Mouse (Mus musculus): ENCODE data around the gene Socs5.

Gene Socs5

GRCm38 (mm10) chr17:87108507-87109292 is 1.2 kb downstream of the Socs5 start:
- no peak for DNase-seq (ENCODE audit: low spot score in 2 of 2)

GRCm38 (mm10) chr17:87109504-87109903 is 2.0 kb downstream of the Socs5 start:
- no peak for DNase-seq (ENCODE audit: low spot score in 2 of 2)

DNA sequence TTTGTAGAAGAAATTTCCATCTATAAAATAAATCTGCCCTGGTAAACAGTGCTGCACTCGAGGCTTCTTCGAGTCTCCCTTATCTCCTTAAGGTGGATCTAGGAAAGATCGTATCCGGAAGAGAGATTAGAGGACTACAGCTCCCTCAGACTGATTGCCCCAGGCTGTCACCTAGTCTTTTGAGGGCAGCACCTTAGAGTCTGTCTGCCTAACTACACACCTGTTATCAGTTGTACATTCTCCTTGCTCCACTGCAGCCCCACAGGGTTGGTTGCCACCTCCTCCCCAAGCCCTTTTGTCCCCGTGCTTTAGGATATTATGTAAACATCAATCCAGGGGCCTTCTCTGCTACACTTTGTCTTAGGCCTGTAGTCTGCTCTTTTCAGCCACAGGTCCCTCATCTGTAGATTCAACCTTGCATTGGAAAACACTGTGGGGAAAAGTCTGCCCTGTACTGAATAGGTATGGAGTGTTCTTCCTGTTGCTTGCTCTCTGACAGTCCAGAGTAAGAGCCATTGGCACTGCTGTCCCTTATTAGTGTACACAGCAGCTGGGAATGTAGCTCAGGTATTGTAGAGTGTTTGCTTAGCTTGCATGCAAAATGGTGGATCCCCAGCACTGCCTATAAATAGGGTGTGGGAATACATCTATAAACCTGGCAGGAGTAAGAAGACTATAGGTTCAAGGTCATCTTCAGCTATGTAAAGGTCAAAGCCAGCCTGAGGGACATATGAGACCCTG is 5.5 kb downstream of the Socs5 start:
- no peak for DNase-seq (ENCODE audit: low spot score in 2 of 2)

DNA sequence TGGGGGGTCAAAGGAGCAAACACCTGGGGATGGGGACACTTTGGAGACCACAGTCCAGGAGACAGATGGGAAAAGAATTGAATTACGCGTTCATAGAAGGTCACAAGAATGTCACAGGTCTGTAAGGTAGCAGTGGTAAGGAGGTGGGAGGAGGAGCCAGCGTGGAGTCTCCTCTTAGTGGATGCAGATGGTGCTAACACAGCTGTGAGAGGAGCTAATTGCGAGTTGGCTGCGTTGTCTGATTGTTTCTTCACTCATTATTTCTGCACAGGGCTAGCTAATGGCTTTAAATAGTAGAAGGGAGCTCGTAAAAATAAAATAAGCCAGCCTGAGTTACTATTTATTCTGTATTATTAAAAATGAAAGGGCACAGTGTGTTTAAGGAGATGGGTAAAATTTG is 8.1 kb downstream of the Socs5 start:
- DNase-seq (ENCODE audit: low spot score in 2 of 2), result no peak

- no peak for DNase-seq (ENCODE audit: low spot score in 2 of 2)
Observed at GRCm38 (mm10) chr17:87118966-87119526, 11.6 kb downstream of the Socs5 start.

DNA sequence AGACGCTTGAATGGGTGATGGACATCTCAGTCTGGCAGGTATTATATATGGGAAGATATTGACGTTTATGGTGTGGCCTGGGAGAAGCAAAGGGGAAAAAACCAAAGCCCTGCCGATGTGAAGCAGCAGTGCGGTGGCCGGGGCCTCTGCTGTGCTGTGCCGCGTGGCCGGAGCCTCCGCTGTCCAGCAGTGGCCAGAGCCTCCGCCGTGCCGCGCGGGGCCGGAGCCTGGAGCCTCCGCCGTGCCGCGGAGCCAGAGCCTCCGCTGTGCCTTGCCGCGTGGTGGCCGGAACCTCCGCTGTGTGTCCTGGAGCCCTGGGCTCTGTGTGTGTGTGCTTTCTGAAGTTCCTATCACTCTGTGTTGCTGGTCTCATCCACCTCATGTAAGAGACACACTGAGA is 17.9 kb downstream of the Socs5 start:
- DNase-seq (ENCODE audit: low spot score in 2 of 2), result no peak

DNA sequence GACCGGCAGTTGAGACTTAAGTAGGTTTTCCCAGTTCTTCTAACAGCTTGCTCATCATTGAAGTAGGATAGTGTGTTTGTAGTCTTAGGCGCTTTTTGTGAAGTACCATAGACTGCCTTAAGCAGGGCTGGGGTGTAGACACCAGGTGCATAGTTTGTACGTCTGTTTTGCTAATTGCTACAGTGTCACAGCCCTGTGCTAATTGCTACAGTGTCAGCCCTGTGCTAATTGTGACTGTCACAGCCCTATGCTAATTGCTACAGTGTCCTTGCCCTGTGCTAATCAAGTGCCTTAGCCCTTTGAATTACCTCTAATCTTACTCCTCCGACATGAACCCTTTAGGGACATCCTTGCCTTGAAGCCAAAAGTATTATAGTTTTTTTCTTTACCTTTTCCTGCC is 24.8 kb downstream of the Socs5 start:
- no peak for DNase-seq (ENCODE audit: low spot score in 2 of 2)

GRCm38 (mm10) chr17:87133823-87134222 is 26.3 kb downstream of the Socs5 start:
- no peak for DNase-seq (ENCODE audit: low spot score in 2 of 2)

- no peak for DNase-seq (ENCODE audit: low spot score in 2 of 2)
Observed at GRCm38 (mm10) chr17:87134631-87135030, 27.2 kb downstream of the Socs5 start.

DNA sequence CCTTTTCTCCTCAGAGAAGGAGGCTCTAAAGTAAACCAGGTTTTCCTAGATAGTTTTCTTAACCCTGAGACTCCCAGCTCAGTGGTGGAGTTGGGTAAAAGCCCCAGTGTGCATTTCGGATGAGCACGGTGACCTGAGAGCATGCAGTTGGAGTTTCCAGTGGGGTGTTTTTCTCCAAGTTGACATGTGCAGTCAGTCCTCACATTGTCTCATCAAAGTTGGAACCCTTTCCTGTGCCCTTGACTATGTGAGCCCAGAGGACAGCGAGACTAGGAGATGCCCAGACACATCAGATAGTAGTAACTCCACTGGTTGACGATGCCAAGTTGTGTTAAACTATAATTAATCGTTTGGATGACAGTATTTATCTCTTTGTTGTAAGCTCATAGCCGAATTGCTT is 28.3 kb downstream of the Socs5 start:
- no peak for DNase-seq (ENCODE audit: low spot score in 2 of 2)

GRCm38 (mm10) chr17:87141188-87141935 is 33.9 kb downstream of the Socs5 start:
- no peak for DNase-seq (ENCODE audit: low spot score in 2 of 2)

DNA sequence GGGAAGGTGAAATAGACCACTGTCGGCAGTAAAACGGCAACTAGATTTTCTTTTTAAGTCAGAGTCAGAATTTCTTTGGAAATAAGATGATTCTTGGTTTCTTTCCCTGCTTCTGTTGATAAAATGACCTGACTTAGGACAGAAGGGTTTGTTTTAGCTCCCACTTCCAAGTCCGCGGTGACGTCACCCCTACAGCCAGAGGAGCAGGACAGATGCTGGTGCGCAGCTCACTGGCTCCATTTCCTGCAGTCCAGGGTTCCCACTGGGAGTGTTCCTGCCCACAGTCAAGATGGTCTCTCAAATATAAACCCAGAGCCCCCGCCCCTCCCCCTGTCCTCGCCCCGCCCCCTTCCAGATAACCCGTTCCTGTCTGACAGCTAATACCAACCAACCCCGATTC is 34.8 kb downstream of the Socs5 start:
- DNase-seq (ENCODE audit: low spot score in 2 of 2), result no peak

DNA sequence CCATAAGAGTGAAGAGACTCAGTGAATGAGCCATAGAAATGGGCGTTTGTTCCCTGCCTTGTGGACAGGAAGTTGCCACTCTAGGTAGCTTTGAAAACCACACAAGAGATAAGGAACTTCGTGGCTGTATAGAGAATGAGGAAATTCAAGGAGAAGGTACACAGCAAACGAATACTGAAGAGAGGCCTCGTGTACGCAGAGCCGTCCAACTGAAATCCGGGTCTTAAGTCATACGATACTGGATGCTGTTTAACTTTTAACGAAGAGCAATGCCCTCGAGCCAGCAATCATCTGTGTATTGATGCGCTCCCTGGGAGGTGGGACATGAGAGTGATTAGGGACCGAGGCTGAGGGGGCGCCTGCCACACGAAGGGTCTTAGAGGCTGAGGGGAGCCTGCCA is 35.7 kb downstream of the Socs5 start:
- no peak for DNase-seq (ENCODE audit: low spot score in 2 of 2)

- no peak for DNase-seq (ENCODE audit: low spot score in 2 of 2)
Observed at GRCm38 (mm10) chr17:87146415-87147021, 39.0 kb downstream of the Socs5 start.

DNA sequence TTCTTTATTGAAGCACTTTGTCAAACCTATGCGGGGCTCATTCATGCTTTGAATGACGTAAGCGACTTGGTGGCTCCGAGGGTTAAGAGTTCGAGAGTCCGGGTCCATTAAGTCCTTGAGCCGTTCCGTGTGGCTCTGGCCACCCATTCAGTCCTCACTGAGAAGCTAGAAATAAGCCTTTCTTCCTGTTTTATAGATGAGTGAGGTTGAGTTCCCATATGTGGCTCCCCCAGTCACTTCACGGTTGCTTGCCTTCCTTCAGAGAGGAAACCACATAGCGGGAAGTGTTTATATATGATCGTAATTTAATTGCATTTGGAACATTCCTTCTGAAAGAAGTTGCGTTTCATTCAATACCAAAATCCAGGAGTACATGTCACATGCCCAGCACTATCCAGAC is 42.3 kb downstream of the Socs5 start:
- DNase-seq (ENCODE audit: low spot score in 2 of 2), result no peak

DNA sequence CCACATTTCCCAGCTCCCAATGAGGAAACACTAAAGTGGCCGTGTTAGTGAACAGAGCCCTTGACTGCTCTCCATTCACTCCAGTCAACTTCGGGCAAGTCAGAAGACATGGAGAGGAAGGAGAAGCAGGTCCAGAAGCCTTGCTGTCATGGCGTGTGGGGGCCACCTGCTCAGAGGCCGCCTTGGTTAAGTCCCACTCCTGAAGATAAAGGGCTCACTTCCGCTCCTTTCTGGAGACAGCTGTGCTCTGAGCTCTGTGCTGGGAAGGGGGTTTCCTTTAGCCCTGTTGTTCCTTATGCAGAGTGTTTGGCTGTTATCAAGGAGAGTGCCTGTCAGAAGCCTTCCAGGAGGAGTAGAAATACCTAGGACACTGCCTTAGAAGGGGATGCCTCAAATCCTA is 45.5 kb downstream of the Socs5 start:
- DNase-seq (ENCODE audit: low spot score in 2 of 2), result no peak

DNA sequence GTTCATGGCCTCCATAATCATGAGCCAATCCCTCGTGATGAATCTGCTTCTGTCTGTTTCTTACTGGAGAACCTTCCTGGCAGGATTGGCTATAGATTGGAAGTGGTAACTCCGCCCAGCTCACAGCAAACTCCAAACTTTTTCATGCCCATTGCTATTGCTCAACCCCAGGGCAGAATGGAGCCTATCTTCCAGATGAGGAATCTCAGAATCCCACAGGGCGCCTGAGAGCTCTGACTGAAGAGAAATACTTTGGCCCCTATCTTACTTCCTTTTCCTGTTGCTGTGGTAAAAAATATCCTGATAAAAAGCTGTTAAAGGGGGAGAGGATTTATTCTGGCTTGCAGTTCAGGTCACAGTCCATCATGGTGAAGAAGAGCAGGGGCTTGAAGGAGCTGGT is 48.2 kb downstream of the Socs5 start:
- DNase-seq (ENCODE audit: low spot score in 2 of 2), result no peak

DNA sequence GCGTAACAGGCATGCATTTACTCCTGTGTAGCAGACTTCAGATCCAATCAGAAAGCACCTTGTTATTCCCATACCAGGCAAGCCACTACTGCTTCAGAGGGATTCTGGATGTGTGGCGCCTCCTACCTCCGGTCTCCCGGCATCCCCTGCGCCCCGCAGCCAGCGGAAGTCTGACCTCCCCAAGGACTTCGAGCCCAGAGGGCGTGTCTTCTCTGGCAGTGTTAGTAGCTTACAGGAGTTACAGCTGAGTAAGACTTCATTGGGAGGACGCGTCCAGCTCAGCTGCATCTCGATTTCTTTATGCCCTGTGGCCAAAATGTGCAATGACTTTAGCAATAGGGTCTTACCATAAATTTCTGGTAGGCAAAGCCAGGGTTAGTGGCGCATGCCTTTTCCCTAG is 50.3 kb downstream of the Socs5 start:
- no peak for DNase-seq (ENCODE audit: low spot score in 2 of 2)

- no peak for DNase-seq (ENCODE audit: low spot score in 2 of 2)
Observed at GRCm38 (mm10) chr17:87158597-87158996, 51.1 kb downstream of the Socs5 start.

- DNase-seq (ENCODE audit: low spot score in 2 of 2), result no peak
Observed at GRCm38 (mm10) chr17:87160270-87160669, 52.8 kb downstream of the Socs5 start.

GRCm38 (mm10) chr17:87164312-87164922 is 56.9 kb downstream of the Socs5 start:
- no peak for DNase-seq (ENCODE audit: low spot score in 2 of 2)
